Mouse (Mus musculus): Measurements from ENCODE around the gene Spns3. TPM values are rescaled to one million over a fixed set of nuclear protein-coding genes. Genes with fewer than 3 reads are reported as not detected.

The Spns3 gene
- total RNA-seq, 2 experiments from 2014 or later = 0.58 to 5.1 TPM

GRCm38 (mm10) chr11:72521598-72522541, 28.4 kb downstream of the Spns3 start:
- ATAC-seq (replicated peaks; ENCODE audit: low FRiP score, poor library complexity, severe bottlenecking) = no peak

GRCm38 (mm10) chr11:72519895-72520294, 30.4 kb downstream of the Spns3 start:
- ATAC-seq (replicated peaks; ENCODE audit: low FRiP score, poor library complexity, severe bottlenecking) = no peak

GRCm38 (mm10) chr11:72519189-72519588, 31.1 kb downstream of the Spns3 start:
- no peak for ATAC-seq (replicated peaks; ENCODE audit: low FRiP score, poor library complexity, severe bottlenecking)

- ATAC-seq (replicated peaks; ENCODE audit: low FRiP score, poor library complexity, severe bottlenecking) = no peak
Observed at GRCm38 (mm10) chr11:72518449-72518848, 31.9 kb downstream of the Spns3 start.

GRCm38 (mm10) chr11:72514967-72515366, 35.3 kb downstream of the Spns3 start:
- no peak for ATAC-seq (replicated peaks; ENCODE audit: low FRiP score, poor library complexity, severe bottlenecking)

GRCm38 (mm10) chr11:72508651-72509050, 41.7 kb downstream of the Spns3 start:
- ATAC-seq (replicated peaks; ENCODE audit: low FRiP score, poor library complexity, severe bottlenecking) = no peak

GRCm38 (mm10) chr11:72507651-72508050, 42.7 kb downstream of the Spns3 start:
- ATAC-seq (replicated peaks; ENCODE audit: low FRiP score, poor library complexity, severe bottlenecking) = no peak

GRCm38 (mm10) chr11:72504016-72504797, 46.1 kb downstream of the Spns3 start:
- ATAC-seq (replicated peaks; ENCODE audit: low FRiP score, poor library complexity, severe bottlenecking) = no peak

- ATAC-seq (replicated peaks; ENCODE audit: low FRiP score, poor library complexity, severe bottlenecking) = no peak
Observed at GRCm38 (mm10) chr11:72503501-72503921, 46.8 kb downstream of the Spns3 start.

DNA sequence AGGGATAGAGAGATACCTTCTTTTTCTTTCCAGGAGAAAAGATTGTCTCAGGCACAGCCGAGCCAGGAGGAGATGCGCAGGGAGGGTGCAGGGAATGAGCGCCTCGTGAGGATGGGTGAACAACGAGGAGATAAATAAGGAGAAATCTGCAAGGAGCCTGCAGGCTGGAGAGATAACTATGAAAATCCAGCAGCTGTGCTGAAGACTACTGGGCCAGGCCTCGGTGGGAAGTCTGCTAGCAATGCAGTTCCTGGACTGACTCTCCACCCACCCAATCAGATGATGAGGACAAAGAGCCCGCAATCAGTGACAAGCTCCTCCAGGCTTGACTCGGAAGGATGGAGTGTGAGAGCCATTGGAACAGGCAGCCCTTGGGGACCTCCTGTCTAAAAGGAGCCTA, 48.1 kb downstream of the Spns3 start:
- ATAC-seq (replicated peaks; ENCODE audit: low FRiP score, poor library complexity, severe bottlenecking) = no peak

DNA sequence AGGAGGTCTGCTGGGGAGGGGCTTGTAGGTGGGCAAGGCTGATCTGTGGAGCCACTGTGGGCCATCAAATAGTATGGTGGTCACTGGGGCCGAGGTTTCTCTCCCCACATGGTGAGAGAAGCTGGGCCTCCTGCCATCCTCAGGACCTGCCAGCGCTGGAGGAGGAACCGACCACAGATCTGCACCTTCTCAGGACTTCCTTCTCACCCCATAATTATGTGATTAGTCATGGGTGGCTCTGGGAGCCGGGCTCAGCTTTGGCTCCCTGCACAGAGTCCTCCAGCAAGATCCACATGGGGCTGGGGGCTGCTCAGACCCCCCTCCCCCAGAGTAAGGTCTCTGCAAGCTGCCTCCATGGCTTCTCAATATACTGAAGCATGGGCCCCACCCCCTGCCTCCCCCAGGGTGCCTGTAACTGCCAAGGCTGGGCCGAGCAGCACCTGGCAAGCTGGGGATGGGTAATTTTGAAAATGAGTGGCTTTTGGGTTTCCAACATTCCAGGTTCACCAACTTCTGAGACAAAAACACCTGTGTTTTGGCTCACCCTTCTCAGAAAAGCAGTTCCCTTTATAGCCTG, 48.8 kb downstream of the Spns3 start:
- no peak for ATAC-seq (replicated peaks; ENCODE audit: low FRiP score, poor library complexity, severe bottlenecking)

GRCm38 (mm10) chr11:72500139-72500538, 50.2 kb downstream of the Spns3 start:
- no peak for ATAC-seq (replicated peaks; ENCODE audit: low FRiP score, poor library complexity, severe bottlenecking)

- no peak for ATAC-seq (replicated peaks; ENCODE audit: low FRiP score, poor library complexity, severe bottlenecking)
Observed at GRCm38 (mm10) chr11:72497367-72497766, 52.9 kb downstream of the Spns3 start.

- no peak for ATAC-seq (replicated peaks; ENCODE audit: low FRiP score, poor library complexity, severe bottlenecking)
Observed at GRCm38 (mm10) chr11:72496775-72497174, 53.5 kb downstream of the Spns3 start.

- ATAC-seq (replicated peaks; ENCODE audit: low FRiP score, poor library complexity, severe bottlenecking) = no peak
Observed at GRCm38 (mm10) chr11:72496066-72496465, 54.2 kb downstream of the Spns3 start.

DNA sequence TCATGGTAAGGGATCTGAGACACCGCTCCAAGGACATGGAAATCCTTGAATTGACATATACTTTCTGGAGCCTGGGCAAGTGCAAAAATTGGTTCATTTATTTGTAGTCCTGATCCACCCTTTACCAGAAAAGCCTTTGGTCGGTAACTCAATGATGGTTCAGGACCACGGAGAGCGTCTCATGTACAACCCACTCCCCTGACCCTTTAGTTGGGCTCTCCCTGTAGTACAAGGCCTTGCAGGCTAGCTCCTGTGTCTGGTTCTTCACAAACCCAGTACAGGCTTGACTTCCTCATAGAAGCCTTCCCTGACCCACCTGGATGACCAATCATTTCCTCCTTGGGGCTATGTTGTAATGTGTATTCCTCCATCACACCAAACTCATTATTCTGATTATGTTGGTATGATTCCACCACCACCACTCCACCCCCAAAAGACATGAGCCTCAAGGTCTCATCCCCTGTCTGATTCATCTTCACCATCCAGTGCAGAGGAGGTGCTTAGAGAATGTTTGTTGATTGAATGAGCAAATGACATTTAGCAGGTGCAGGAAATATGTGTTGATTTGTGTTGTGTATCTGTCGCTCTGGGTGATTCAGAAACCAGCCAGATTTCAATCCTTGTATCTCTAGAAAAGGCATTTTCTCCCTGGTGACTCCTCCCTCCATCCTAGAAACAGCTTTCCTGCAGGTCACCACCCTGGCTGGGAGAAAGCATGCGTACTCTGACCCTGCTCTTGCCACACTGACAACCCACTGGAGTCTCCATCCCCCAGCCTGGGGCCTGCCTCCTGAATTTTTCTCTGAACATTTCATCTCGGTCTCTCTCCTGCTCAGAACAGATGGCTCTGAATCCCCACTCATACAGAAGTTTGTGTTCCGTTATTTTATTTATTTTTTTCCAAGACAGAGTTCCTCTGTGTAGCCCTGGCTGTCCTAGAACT, 56.0 kb downstream of the Spns3 start:
- no peak for ATAC-seq (replicated peaks; ENCODE audit: low FRiP score, poor library complexity, severe bottlenecking)

GRCm38 (mm10) chr11:72491130-72491960, 59.0 kb downstream of the Spns3 start:
- no peak for ATAC-seq (replicated peaks; ENCODE audit: low FRiP score, poor library complexity, severe bottlenecking)

- ATAC-seq (replicated peaks; ENCODE audit: low FRiP score, poor library complexity, severe bottlenecking) = no peak
Observed at GRCm38 (mm10) chr11:72489881-72490301, 60.4 kb downstream of the Spns3 start, which contains the start of gene Spns2. Gene Spns2, minus strand, starts transcription at chr11:72489904.
